Mouse (Mus musculus) kidney, adult 2 months (tissue): Measurements from ENCODE around the gene Nploc4.

Experiments used
- CTCF ChIP-seq: fragments of 200-500 bp; conservative IDR thresholded peaks from 2 replicates; pipeline ENCODE4 v1.5.1; 2011; ENCODE audit warnings: low read depth, mild to moderate bottlenecking, control low read depth, low read length, moderate library complexity, mixed read lengths; ENCODE audit not compliant: insufficient read depth, insufficient read length
- POLR2A ChIP-seq: fragments of 200-500 bp; IDR thresholded peaks from one replicate; pipeline ENCODE4 v1.6.1; 2011; ENCODE audit warnings: low read depth, low read length, control low read depth

DNA sequence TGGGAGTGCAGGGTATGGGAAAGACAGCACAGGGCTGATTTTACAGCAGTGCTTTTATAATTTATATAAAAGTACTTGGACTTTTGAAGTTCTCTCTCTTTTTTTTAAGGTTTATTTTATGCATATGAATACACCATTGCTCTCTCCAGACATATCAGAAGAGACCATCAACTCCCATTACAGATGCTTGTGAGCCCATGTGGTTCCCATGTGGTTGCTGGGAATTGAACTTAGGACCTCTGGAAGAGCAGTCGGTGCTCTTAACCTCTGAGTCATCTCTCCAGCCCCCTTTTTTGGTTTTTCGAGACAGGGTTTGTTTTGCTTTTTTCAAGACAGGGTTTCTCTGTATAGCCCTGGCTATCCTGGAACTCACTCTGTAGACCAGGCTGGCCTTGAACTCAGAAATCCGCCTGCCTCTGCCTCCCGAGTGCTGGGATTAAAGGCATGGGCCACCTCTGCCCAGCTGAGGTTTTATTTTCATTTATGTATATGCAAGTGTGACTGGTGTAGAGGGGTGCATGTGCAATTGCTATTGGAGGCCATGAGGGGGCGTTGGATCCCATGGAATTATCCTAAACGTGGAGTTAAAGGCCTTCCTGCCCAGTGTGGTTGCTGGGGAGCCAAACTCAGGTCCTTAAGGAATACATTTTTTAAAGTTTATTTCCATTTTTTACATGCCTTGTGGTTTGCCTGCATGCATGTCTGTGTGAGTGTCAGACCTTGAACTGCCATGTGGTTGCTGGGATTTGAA, 21.5 kb upstream of the Nploc4 start:
- peak; percentile 56 for TF ChIP-seq CTCF
- no peak for TF ChIP-seq POLR2A
